Mouse (Mus musculus) heart, postnatal 0 days (tissue): Measurements from ENCODE around the gene Vmn1r189.
"Not testable (repeated sequence)": the region's sequence is repeated elsewhere in the genome, so short reads cannot be mapped to it uniquely, and the experiment has no call there.

ENCODE experiments used
- CTCF ChIP-seq: IDR thresholded peaks from 2 replicates; pipeline ENCODE4 v1.5.1; 2016; ENCODE audit warnings: antibody characterized with exemption, control low read depth, low read depth
- EP300 ChIP-seq: IDR thresholded peaks from 2 replicates; pipeline ENCODE4 v1.6.1; 2016; ENCODE audit warnings: antibody characterized with exemption, low read depth

- TF ChIP-seq CTCF, EP300: not testable (repeated sequence)
These were observed at the start of gene Vmn1r189 for GRCm38 (mm10) chr13:22105724-22106123.
